Mouse (Mus musculus): ENCODE measurements at regions not wholly inside any gene's neighbourhood (a gene's known extent, or its start where the extent isn't known, plus 50 kb on each side); places are given as distances from the start of the nearest gene placed in this dataset.

- TF ChIP-seq CTCF (IDR thresholded peaks at IDR 0.05; ENCODE audit: borderline replicate concordance, control insufficient read depth, extremely low read depth, insufficient read depth, low read length, poor library complexity) (no peak), POLR2A (IDR thresholded peaks at IDR 0.05; ENCODE audit: control insufficient read depth, extremely low read depth, insufficient read depth, low read length, poor library complexity) (no peak)
Observed at GRCm38 (mm10) chr5:101376657-101377056, 288.1 kb downstream of the Nkx6-1 start.
